Mouse (Mus musculus) forebrain, postnatal 0 days (tissue): ENCODE results near the gene Pdzd8. TPM values are rescaled to one million over a fixed set of nuclear protein-coding genes. Genes with fewer than 3 reads are reported as not detected.

Experiments used
- ATAC-seq: fragments of 200-750 bp; cut with Nextera tagmentation; 2 replicates; pipeline ENCODE4 v1.8.0; 2017; ENCODE audit warnings: mild to moderate bottlenecking, moderate library complexity
- DNase-seq: peaks from one replicate; pipeline ENCODE4 v3.0.0-alpha.2; 2015
- H3K27ac ChIP-seq: fragments of 300-500 bp; sonication (generic); 2 replicates; pipeline ENCODE4 v1.5.1; 2014; ENCODE audit warnings: low read depth, mild to moderate bottlenecking, antibody characterized with exemption, low read length, moderate library complexity, mixed read lengths
- H3K27me3 ChIP-seq: fragments of 300-500 bp; sonication (generic); 2 replicates; pipeline ENCODE4 v1.6.1; 2014; ENCODE audit warnings: mild to moderate bottlenecking, low read length, mixed read lengths; ENCODE audit not compliant: insufficient read depth
- H3K36me3 ChIP-seq: fragments of 300-500 bp; sonication (generic); 2 replicates; pipeline ENCODE4 v1.6.1; 2014; ENCODE audit warnings: mild to moderate bottlenecking, moderate library complexity; ENCODE audit not compliant: insufficient read depth
- H3K4me1 ChIP-seq: fragments of 300-500 bp; sonication (generic); 2 replicates; pipeline ENCODE4 v1.6.1; 2014; ENCODE audit warnings: antibody characterized with exemption; ENCODE audit not compliant: insufficient read depth
- H3K4me2 ChIP-seq: fragments of 300-500 bp; sonication (generic); 2 replicates; pipeline ENCODE4 v1.6.1; 2014; ENCODE audit warnings: low read depth, mild to moderate bottlenecking, moderate library complexity
- H3K4me3 ChIP-seq: fragments of 300-500 bp; sonication (generic); 2 replicates; pipeline ENCODE4 v1.5.1; 2014; ENCODE audit warnings: low read depth, low read length, mixed read lengths
- H3K9ac ChIP-seq: fragments of 300-500 bp; sonication (generic); 2 replicates; pipeline ENCODE4 v1.6.1; 2014; ENCODE audit warnings: mild to moderate bottlenecking
- H3K9me3 ChIP-seq: fragments of 300-500 bp; sonication (generic); 2 replicates; pipeline ENCODE4 v1.6.1; 2016; ENCODE audit warnings: low read length
- CTCF ChIP-seq: sonication (generic); IDR thresholded peaks from 2 replicates; pipeline ENCODE4 v1.5.1; 2016; ENCODE audit warnings: antibody characterized with exemption, control low read depth, low read depth
- WGBS: fragments of 180-500 bp; shearing (Covaris S2); extraction: QIAGEN DNeasy Blood & Tissue Kit; methylation state at CpG from one replicate; pipeline ENCODE4 v1.1.7; 2014; 5-methylcytosine and 5-hydroxymethylcytosine counted together
- polyA plus RNA-seq: library from polyadenylated mRNA; unstranded; fragments of >200 nt; fragmentation: Nextera tagmentation; extraction: Ambion mirVana; gene quantifications from 2 replicates; pipeline ENCODE4 v1.2.1, GENCODE M21; 2015
- total RNA-seq: library from RNA; depleted of rRNA; stranded (reverse); fragments of >200 nt; gene quantifications from 2 replicates; pipeline ENCODE4 v1.2.3, GENCODE M21; 2014

Gene Pdzd8
- total and polyA plus RNA-seq, 2 experiments from 2014 or later: 8.7 to 47.6 TPM

GRCm38 (mm10) chr19:59354906-59355305 lies 9.3 kb upstream of the Pdzd8 start:
- Histone ChIP-seq H3K4me2 (no peak overlapping the region), H3K9me3 (no peaks in the 10 kb centered on the region), H3K9ac (no peak overlapping the region), H3K4me1 (no peaks in the 10 kb centered on the region), H3K4me3 (no peak overlapping the region), H3K27me3 (no peaks in the 10 kb centered on the region), H3K36me3 (no peaks in the 10 kb centered on the region), H3K27ac (no peak overlapping the region)
- DNase-seq (no peak), ATAC-seq (no peak)
- TF ChIP-seq CTCF: no peak
- WGBS: 59% methylated on average over 2 of the region's 2 CpGs

- Histone ChIP-seq H3K9ac (no peak overlapping the region), H3K27me3 (no peaks in the 10 kb centered on the region), H3K27ac (no peak overlapping the region), H3K36me3 (no peaks in the 10 kb centered on the region), H3K4me1 (no peaks in the 10 kb centered on the region), H3K9me3 (no peaks in the 10 kb centered on the region), H3K4me3 (no peak overlapping the region), H3K4me2 (no peak overlapping the region)
- no peak for TF ChIP-seq CTCF
- no peak for ATAC-seq
- 84% methylated on average over 3 of the region's 3 CpGs for WGBS
- DNase-seq: no peak
Measured at GRCm38 (mm10) chr19:59352760-59353159, 7.2 kb upstream of the Pdzd8 start.

- Histone ChIP-seq H3K9ac (no peak overlapping the region), H3K9me3 (no peaks in the 10 kb centered on the region), H3K27ac (no peak overlapping the region), H3K36me3 (no peaks in the 10 kb centered on the region), H3K27me3 (no peaks in the 10 kb centered on the region), H3K4me1 (no peaks in the 10 kb centered on the region), H3K4me2 (no peak overlapping the region), H3K4me3 (no peak overlapping the region)
- DNase-seq (no peak), ATAC-seq (no peak)
- 59% methylated on average over 15 of the region's 15 CpGs for WGBS
- TF ChIP-seq CTCF: no peak
Measured at GRCm38 (mm10) chr19:59351151-59351889, 5.7 kb upstream of the Pdzd8 start.

GRCm38 (mm10) chr19:59350273-59350903 lies 4.8 kb upstream of the Pdzd8 start:
- Histone ChIP-seq H3K4me1 (no peaks in the 10 kb centered on the region), H3K27me3 (no peaks in the 10 kb centered on the region), H3K4me2 (no peak overlapping the region), H3K9ac (no peak overlapping the region), H3K36me3 (no peaks in the 10 kb centered on the region), H3K9me3 (no peaks in the 10 kb centered on the region), H3K4me3 (no peak overlapping the region), H3K27ac (no peak overlapping the region)
- ATAC-seq: no peak
- DNase-seq: no peak
- TF ChIP-seq CTCF: no peak
- 88% methylated on average over 7 of the region's 7 CpGs for WGBS

- DNase-seq (no peak), ATAC-seq (no peak)
- WGBS: 87% methylated on average over 6 of the region's 6 CpGs
Measured at GRCm38 (mm10) chr19:59349329-59349960, 3.9 kb upstream of the Pdzd8 start.

GRCm38 (mm10) chr19:59346325-59346724 lies 745 bp upstream of the Pdzd8 start:
- 2% methylated on average over 11 of the region's 11 CpGs for WGBS
- ATAC-seq: no peak
- H3K36me3 ChIP-seq: no peaks in the 10 kb centered on the region

More at GRCm38 (mm10) chr19:59349329-59349960, 3.9 kb upstream of the Pdzd8 start:
- Histone ChIP-seq H3K36me3 (no peaks in the 10 kb centered on the region), H3K4me2 (no peak overlapping the region), H3K4me1 (peaks cover 1% of the 10 kb centered on the region; the same call in 1 of the 2 replicates), H3K27me3 (no peaks in the 10 kb centered on the region), H3K27ac (no peak overlapping the region), H3K4me3 (no peak overlapping the region), H3K9me3 (no peaks in the 10 kb centered on the region), H3K9ac (no peak overlapping the region)
- no peak for TF ChIP-seq CTCF

GRCm38 (mm10) chr19:59345081-59345657 lies 411 bp downstream of the Pdzd8 start:
- no peak for TF ChIP-seq CTCF
- Histone ChIP-seq H3K4me2 (peak overlapping the region; percentile 99), H3K27ac (peak overlapping the region; percentile 89), H3K4me1 (peaks cover 30% of the 10 kb centered on the region), H3K9me3 (no peaks in the 10 kb centered on the region), H3K36me3 (no peaks in the 10 kb centered on the region), H3K9ac (peak overlapping the region; percentile 78), H3K27me3 (no peaks in the 10 kb centered on the region), H3K4me3 (peak overlapping the region; percentile 75)
- 2% methylated on average over 66 of the region's 70 CpGs for WGBS
- no peak for DNase-seq
- peak; percentile 74 for ATAC-seq

More at GRCm38 (mm10) chr19:59346325-59346724, 745 bp upstream of the Pdzd8 start:
- no peaks in the 10 kb centered on the region for H3K27me3 ChIP-seq
- H3K9me3 ChIP-seq: no peaks in the 10 kb centered on the region
- peak overlapping the region; percentile 89 for H3K27ac ChIP-seq
- H3K4me2 ChIP-seq: peak overlapping the region; percentile 99
- no peak for DNase-seq
- peaks cover 24% of the 10 kb centered on the region for H3K4me1 ChIP-seq
- peak overlapping the region; percentile 75 for H3K4me3 ChIP-seq
- TF ChIP-seq CTCF: no peak
- H3K9ac ChIP-seq: peak overlapping the region; percentile 78
